Mouse (Mus musculus) heart, adult 18-20 months (tissue): ENCODE results near the gene Rgs6. TPM values are rescaled to one million over a fixed set of nuclear protein-coding genes. Genes with fewer than 3 reads are reported as not detected.

ENCODE experiments used
- DNase-seq, 2 experiments: peaks; one replicate each; pipeline ENCODE4 v3.0.0; 2021 to 2022; ENCODE audit warnings: mixed read lengths in 1 of 2
- total RNA-seq, 2 experiments: library from RNA; stranded (reverse); gene quantifications; 2 replicates each; pipeline ENCODE4 v1.2.3; 2021

Rgs6 gene
- total RNA-seq, 2 experiments from 2014 or later: 8.8 to 11.5 TPM

DNA sequence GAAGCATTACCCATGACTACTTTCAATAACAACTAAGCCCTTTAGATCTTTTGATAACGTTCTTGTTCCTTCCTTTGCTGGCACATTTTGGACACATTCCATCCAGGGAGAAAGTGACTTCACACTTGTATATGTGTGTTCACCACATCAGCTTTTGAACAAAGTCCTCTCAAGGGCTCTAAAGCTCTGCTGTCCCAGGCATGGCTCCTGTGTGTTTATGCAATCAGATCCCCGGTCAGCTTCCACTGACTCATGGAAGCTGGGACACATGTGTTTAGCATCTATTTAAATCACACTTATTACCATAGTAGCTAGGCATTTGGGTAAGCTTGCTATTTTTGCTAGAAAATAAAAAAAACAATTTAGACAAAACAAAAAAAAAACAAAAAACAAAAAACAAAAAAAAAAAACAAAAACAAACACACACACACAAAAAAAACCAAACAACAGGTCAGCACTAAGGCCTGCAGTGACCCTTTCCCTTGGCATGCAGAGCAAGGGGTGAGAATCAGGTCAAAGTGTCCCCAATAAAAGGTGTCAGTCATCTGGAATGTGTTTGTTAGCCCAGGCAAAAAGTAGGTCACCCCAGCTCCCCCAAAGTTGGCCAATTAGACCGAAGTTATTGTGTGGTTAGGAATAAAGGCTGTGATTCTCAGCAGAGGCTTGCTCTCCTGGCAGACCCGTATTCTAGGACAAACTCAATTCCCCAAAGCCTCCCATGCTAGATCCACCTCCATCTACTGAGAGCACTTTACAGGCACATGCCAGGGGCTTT lies 267.4 kb downstream of the Rgs6 start:
- peak; percentile 30 to 42 for DNase-seq

DNA sequence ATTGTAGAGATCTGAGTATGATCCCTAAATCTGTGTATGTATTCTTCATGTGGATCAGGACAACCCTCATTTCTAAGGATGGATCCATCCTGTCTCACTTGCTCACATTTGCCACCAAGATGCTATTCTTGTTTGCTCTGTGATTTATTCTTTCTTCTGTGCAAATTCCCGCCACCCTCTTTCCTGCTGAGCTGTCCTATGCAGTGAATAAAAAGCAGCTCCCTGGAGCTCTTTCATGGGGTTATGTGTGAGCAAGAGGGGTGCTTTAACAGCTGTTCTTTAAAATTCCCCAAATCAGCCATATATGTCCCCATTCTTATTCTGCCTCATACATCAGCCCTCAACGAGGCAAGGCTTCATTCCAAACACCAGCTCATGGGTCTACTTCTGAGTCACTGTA lies 277.6 kb downstream of the Rgs6 start:
- no peak for DNase-seq

DNA sequence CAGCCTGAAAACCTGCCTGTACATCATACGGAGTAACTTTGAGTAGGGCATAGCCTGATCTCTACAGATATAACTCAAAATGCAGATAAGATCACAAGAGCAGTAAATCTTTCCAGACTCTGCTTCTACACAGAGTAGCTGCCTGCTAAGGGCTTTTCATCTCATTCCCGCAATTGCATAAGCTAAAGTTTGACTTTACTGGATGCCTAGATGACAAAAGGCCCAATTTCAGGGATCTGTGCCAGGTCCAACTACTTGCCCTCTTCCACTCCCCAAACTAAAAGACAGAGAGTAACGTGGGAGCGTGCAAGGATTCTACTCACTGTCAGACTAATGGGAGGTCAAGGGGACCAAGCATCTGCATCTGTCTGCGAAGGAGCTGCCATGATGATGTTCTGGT lies 292.6 kb downstream of the Rgs6 start:
- DNase-seq: no peak

DNA sequence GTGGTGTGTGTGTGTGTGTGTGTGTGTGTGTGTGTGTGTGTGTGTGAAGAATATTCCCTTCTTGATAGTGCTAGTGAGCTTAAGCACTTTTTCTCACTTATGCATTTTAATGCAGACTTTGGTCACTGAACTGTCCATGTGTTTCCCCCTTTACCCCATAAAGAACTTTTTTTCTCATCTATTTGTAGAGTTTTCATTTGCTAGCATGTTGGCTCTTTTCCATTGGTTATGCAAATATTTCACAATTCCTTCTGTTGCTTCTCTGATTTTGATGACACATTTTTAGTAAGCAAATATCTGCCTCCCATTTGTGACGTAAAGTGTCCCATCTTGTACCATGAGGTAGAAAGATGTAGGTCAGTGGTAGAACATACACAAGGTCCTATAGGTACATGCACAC lies 295.0 kb downstream of the Rgs6 start:
- DNase-seq: no peak

DNA sequence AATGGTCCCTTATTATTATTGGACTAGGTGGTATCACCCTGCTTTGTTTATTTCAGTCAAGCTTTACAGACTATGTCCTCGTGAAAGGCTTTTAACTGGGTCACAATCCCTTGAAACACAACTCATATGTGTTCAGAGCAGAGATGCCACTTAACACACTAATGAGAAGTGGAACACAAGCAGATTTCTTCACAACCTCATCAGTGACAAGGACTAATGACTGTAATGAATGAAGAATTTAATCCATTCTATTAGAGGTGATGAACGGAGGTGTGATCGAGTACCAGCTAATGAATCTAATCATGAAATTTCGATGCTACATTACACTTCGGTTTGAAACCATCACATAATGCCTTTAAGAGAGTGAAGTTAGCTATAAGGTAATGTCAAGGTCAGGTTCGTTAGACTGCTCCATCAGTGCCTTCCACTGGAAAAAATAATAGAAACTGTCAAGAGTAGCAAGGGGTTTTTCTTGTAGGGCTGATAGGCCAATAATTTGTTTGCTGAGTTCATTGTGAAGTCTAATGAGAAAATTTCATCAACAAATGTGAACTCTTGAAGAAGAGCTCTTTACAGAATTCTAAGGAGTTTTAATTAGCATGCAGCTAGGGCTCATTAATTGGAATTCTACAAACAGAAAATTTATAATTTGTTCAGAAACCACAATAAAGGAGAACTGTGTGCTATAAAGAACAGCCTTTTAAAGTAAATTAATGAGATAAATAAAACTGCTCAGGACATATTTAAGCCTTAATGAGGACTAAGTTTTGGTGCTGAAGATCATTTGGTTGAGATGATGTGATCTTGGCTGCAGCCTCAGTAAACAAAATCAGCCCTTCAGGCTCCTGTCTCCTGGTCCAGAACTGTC lies 307.1 kb downstream of the Rgs6 start:
- no peak for DNase-seq

DNA sequence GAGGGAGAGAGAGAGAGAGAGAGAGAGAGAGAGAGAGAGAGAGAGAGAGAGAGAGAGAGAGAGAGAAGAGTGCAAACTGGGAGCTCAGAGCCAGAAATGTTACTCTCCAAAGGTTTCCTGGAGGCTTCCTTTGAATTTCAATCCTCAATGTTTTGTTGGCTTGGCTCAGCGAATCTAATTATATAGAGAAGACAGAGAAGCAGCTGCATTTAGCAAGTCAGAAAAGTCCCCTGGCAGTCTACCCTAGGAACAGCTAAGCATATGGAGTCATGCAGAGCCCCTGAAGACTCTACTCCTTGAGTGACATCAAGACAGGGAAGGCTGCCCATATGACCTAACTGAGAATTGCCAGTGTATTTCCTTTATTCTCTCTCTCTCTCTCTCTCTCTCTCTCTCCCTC lies 317.7 kb downstream of the Rgs6 start:
- no peak for DNase-seq

DNA sequence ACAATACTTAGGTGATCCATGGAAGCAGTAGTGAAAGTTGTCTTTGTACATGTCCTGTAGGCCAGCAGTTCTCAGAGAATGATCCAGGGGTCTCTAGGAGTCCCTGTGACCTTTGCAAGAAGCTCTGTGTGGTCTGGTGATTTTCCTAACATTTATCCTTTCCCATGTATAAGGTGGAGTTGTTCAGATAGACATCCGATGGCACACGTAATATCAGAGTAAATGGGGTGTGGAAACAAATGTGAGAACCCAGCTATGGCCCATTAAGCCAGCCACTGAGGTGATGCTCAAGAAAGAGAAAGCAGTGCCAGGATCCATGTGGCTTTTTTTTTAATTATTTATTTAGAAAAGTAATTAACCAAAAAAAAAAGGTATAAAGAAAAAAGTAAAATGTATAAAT lies 322.8 kb downstream of the Rgs6 start:
- no peak for DNase-seq

DNA sequence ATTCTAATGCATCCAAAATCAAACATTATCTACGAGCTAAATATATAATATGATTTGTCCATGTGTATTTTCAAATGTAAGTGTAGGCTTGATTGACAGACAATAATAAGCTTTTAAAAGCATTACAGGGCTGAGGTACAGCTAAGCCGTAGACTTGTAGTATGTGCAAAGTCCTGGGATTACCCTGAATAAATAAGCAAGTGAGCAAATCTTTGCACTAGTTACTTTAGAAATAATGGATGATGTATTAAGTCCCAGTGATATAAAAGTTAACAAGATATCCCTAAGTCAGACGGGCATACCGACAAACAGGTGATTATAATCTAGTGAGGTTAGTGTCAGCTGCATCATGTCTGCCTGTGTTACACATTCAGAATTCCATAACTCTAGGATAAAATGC lies 326.0 kb downstream of the Rgs6 start:
- DNase-seq: no peak

DNA sequence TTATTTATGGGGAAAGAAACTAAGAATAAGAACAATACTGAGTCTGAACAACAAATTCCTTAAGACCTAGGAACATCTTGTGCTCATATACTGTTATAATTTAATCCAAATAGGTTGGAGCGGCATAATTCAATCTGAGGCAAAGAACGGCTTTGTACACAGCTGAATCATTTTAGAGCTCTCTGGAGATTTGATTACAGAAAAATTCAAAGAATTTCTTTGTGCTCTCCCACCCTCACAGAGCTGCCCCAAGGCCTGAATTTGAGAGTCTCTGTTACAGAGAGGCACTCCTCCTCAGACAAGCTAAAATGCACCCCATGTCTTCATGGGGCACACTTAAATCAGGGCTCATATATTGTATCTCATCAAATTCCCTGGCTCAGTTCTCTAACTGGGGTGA lies 332.1 kb downstream of the Rgs6 start:
- DNase-seq: peak in 1 of 2 experiments; percentile 6

DNA sequence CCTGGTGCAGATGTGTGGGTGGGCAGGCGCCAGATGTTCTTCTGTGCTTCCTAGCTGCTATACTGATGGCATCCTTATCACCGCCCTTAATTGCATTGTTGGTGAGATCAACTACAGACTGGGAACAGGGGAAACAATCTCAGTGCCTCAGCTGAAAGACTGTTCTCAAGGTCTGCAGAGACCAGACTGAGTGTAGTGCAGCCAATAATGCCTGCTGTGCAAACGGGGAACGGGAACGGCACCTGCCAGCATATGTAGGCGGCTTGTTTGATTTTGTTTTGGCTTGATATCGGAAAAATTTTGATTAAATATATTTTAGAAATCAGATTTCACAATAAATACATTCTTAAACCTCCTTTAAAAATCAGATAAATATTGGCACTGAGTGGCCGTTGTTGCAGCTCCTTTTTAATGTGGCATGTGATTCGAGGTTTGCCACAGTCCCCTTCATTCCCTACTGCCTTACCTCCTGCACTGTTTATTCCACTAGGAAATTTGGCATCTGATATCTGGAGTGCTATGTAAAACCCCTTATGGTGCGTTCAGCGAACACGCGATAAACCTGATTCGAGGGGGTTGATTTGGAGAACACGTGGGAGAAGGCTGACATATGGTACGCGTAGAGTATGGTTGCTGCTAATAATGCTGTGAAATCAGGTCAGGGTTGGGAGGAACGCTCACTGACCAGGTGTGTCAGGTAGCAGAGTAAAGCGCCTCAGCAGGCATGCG lies 333.4 kb downstream of the Rgs6 start:
- DNase-seq: no peak

DNA sequence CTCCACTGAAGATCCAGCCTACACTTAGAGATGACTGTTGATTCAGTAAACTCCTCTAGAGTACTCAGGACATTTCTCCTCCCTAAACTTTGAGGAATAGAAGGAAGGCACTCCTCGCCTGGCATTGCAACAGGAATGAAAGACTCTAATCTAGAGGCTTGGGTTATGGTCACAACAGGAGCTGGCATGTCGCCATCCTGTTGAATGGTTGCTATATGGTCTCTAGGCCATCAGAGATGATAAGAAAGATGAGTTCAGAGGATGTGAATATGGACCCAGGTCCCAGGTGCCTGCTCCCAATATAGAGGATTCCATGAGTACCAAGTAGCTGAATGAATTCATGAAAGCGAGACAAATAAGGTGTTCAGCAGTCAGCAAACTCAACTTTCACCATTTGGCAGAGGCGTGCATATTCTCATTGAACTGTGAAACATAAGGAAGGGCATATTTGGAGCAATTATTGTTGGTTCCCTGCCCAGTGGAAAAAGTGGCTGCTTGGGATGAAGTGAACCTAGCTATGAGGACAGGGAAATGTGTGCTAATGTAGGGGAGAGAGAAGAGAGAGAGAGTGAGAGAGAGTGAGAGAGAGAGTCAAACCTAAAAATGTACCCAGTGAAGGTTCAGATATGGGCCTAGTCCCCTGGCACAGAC lies 334.9 kb downstream of the Rgs6 start:
- DNase-seq: no peak

DNA sequence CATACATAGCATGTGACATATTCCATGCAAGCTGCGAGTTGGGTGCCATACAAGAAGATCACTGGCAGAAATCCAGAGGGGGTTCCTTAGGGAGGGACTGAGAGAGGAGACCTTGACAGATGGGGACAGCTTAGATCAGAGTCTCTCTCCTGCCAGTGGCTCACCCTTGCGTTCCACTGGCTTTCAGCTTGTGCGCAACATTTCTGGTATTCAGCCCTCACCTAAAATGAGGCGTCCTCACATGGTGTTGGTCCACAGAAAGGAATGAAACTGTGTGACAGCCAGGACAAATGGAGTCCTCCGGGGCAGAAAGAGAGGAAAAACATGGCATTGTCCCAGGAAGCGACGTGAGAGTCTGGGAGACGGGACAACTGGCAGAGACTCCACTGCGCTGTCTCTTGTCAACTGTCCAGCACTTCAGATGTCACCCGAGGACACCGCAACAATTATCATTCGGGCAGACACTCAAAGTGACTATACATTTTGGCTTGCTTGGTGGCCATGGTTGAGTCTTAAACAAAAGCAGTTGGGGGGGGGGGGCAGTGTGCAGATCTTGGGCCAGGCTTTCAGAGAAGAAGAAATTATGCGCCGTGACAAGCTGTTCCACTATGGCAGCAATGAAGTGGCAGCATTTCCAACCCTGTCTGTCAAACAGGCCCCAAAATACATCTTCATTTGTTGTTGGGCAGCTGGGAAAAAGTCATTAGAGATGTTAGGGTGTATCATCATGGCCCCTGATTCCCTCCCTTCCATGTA lies 344.8 kb downstream of the Rgs6 start:
- DNase-seq: peak; percentile 84 to 89

DNA sequence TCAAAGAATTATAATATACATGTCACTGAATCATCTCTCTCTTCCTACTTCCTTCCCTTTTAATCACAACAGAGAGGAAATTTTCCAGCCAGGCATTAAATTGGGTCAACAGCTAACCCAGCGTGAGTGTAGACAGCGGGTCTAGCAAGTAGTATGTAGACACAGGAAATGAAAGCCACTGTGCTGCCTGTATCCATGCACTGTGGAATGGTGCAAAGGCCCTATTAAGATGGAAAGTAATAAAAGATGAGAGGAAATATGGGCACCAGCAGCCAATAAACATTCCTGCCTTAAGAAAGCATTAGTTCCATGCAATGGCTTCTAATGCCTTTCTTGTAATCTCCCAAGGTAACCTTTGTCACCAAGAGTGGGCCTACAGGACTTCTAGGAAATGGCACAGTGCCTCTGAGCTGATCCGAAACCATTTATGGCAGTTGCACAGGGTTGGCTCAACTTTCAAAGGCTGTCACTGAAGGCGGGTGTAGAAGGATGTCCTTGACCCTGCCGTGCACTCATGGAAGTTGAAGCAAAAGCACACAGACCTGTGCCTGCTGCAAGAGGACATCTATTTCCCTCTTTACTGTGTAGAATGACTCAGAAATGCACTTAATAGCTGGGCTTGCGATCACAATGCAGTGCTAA lies 347.1 kb downstream of the Rgs6 start:
- DNase-seq: peak; percentile 22 to 53

DNA sequence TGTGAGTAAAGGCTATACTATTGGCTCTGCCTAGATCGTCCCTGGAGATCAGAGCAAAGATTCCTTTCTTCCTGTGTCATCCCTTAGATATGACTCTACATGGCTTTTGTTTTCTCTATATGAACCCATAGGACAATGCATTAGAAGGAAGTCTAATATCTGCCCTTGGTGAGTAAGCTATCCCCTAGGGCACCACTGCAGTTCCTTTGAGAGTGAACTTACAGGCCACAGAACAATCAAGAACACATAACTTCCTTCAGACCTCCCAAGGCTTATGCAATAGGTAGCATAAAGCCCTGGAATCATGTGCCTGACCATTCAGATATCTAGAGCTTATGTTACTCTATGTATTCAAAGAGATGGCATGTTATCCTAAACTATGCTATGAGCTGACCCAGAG lies 347.7 kb downstream of the Rgs6 start:
- no peak for DNase-seq

DNA sequence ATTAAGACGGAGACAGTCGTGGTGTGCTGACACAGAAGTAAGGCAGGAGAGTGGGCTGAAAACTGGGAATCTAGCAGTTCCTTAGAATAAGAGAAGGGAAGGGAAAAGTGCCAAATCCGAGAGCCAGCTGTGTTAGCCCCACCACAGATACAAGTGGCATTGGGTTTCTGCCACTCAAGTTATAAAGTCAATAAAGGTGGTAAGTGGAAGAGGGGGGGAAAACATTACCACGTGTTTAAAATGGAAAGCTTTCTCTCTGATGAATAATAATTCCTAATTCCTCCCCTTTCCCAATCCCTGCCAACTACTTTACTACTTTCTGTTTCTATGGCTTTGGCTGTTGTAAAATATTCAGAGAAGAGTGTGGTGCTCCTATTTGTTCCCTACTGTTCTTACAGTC lies 352.4 kb downstream of the Rgs6 start:
- no peak for DNase-seq

DNA sequence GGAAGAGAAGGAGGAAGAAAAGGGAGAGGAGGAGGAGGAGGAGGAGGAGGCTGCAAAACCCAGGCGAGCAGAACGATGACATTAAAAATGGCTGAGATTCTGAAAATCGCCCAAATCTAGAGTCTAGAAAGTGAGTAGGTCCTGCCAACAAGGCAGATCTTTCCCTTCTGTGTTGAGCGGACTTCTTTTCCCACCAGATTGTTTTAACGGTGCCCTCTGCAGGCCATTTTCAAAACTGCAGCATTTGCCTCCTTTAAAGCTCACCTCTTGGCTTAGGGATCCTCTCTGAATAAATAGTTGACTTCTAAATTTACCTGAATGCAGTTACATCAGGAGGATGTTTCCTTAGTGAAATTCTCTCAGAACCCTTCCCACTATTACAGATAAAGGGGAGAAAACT lies 358.4 kb downstream of the Rgs6 start:
- peak; percentile 75 to 94 for DNase-seq

DNA sequence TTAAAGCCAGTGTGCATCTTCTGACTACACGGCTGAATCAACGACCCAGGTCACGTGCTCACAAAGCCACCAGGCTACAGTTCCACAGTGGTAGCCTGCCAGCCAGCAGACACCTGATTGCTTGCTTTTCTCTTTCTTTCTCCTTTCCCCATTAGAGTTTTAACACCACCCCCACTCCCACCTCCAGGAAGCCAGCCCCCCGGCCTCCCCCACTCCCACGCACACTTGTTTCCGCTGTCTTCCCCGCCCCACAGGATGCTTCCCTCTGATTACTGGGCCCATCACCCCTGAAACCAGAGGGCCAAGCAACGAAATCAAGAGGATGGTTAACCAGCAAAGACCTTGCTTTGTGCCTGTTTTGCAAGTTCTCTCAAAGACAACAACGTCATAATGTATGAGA lies 373.0 kb downstream of the Rgs6 start:
- DNase-seq: no peak

DNA sequence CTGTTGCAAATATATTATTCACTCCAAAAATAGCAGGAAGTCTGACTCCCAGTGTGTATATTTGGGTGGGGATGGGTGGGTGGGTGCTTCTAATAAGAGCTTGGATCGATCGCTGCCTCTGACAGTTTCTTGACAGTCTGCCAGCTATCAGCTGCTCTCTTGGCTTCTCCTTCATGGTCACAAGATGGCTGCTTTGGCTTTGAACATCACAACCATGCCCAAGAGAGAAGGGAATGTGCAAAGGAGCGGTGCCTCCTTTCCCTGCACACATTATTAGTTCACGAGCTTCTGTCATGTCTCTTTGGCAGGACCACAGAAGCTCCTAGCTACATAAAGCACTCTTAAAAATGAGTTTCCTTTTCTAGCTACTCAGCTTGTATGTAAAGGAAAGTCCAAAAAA lies 373.8 kb downstream of the Rgs6 start:
- DNase-seq: peak; percentile 27 to 29

DNA sequence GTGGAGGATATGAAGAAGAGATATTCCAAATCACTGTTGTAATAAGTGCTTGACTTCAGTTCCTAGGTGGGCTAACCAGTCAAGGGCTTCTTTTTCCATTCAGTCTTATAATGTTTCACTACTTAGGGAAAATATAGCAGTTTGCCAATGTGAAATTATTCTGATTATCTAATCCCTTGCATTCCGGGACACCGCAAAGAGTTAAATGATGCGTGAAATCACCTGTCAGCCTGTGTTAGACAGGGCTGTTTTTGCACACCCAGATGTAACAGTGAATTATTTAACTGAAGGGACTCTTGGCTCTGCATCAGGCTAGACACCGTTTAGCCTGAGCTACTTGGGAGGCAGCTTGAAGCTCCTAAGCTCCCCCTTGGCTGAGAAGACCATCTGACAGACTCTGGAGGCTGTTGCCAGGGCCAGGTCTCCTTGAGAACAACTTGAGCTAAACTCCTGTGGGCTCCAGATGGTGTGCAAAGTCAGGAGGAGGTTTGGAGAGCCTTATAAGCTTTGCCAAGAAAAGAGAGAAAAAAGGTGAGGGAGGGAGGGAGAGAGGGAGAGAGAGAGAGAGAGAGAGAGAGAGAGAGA lies 382.5 kb downstream of the Rgs6 start:
- DNase-seq: no peak

DNA sequence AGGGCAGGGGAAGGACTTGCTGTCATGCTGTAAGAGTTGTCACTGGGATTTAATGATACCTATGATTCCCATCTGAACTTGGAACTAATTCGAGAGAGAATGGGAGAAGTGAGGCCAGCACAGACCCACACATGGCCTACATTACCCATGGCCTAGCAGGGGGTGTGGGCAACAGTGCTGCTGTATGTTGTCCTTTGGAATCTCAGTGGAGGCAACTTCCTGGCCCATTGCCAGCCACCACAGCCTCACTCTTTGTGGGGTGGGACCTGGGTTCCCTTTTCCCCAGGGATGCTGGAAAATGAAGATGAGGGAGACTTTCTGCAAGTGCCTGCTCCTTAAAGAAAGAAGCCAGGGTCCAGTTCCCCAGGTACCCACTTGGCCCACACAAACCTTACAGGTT lies 383.1 kb downstream of the Rgs6 start:
- DNase-seq: no peak

DNA sequence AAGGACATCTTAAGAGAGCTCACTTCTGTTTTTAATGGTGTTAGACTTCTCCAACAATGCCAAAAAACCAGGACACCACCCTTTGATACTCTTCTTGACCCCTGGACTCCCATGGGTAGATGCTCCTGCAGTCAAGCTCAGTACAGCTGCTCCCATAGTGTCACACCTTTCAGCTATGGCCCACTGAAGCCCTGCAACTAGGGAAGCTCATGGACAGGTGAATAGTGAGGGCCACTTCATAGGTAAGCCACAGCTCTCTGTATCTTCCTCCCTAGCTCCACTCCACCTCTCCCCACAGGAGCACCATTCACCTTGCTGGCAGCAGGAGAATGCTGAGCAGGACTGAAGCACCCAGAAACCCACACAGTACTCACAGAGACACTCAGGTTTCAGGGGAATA lies 384.6 kb downstream of the Rgs6 start:
- no peak for DNase-seq
